Mouse (Mus musculus) fibroblast of lung, adult 2 months (primary cell): ENCODE data around the gene Jrkl.
A peak's percentile ranks its signal among the peaks of the same experiment; 100 is the strongest.

ENCODE experiments used
- DNase-seq: peaks from one replicate; pipeline ENCODE4 v3.0.0-alpha.2; 2011; ENCODE audit warnings: low read depth

Jrkl gene

DNA sequence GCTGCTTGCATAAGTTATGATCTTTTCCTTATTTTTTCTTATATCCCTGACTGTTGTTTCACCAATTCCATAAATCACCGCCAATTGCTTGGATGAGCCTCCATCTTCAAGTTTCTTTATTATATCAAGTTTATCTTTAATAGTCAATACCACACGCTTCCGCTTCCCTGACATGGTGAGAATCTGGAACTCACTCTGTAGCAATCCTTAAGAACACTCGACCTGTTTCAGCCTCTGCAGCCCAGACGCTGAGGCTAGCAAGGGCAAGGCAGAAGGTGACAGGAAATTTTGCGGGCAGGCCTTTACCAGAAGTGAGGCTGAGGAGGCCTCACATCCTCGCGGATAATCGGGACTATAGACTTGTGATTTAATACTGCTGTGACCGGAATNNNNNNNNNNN is at the start of gene Jrkl:
Gene Jrkl (minus strand): TSS at position 349 of the 400 bp plus-strand sequence.
- DNase-seq, result peak; percentile 18

DNA sequence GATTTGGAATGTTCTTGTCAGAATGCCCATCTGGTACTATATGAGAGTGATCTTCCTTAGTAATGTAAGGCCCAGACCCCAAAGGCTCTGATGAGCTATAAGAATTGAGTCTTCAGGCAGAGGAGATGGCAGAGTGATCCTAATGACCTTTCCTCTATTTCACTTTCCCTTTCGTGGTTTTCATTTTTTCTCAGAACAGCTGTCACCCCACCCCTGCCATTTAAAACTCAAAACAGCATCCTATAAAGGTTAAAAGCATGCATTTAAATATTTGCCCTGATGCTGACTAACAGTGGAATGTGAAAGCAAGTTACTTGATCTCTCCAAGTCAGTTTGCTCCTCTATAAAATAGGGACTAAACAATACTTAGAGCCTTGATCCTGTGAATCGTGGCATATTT is 41.9 kb upstream of the Jrkl start:
- DNase-seq, result no peak

DNA sequence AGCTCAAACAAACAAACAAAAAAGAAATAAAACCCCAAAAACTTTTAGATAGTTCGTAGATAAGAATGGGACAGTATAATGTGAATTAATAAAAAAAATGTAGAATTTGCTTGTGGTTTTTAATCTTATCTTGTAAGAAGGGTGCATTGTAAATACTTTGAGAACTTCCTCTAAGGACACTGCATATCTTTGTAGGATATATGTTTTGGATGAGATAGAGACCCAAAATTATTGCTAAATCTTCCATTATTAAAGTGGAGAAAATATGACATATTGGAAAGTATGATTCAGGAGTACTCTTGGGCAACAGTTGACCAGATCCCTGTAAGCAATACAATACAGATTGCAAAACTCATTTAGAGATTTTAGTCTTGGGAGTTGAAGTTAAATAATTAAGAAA is 27.6 kb upstream of the Jrkl start:
- DNase-seq, result no peak

DNA sequence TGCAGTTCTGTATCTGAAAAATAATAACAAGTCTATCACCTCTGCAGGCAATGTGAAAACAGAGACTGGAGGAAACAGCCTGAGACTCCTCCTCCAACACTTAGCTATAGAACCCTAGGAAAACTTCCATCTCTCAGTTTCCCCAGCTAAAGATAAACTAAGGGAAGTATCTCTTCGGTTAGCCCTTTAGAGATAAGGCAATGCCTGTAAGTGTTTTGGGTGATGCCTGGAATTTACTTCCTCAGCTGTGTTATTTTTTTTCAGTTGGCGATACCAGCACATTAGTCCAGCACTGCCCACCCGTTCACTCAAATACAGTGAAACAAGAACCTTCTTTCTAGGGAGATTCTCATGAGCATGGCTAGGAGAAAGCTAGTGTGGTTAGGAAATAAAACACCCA is 15.4 kb upstream of the Jrkl start:
- DNase-seq, result no peak

DNA sequence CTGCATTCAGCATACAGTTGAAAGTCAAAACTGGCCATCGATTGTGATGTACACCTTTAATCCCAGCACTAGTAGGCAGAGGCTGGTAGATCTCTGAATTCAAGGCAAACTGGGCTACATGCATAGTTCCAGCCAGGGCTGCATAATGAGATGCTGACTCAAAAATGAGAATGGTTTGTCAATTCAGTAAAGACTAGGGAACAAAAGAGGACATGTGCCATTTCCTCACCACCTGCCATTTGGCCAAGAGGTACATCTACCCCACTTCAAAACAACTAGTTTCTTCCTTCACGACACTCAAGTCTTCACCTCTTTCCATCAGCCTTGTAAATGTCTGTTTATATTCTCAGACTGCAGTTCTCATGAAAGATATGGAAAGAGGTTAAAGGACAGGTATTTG is 12.5 kb upstream of the Jrkl start:
- DNase-seq, result no peak

DNA sequence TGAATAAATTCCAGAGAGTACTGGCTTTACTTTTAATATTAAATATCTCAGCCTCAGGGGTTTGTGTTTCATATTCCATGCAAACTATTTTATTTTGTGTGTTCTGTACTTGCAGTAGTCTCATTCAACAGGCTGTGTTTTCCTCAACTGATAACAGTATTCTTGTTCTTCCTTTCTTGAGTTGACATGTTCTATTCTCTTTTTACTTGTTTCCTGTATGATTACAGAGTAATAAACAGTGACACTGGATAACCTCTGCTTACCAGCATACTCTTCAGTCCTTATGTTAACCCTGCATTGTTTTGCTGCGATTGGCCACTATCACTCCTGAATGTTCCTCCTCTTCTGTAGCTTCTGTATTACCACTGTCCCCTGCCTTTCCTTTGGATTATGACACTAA is 11.1 kb upstream of the Jrkl start:
- DNase-seq, result no peak

DNA sequence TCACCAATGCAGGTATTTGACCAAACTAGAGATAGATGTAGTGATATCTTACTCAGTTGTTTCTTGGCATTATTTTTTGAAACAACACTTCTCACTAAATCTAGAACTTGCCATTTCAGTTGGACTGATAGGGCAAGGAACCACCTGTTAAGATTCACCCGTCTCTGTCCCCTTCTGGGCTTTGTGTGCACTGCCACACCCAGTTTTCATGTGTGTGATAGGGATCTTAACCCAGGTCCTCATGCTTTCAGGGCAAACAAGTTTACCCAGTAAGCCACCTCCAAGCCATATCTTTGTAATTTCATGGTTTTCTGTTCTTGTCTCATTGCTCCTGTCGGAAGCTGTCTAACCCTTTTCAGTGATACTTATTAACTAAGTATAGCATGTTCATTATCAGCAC is 5.6 kb upstream of the Jrkl start:
- DNase-seq, result no peak

DNA sequence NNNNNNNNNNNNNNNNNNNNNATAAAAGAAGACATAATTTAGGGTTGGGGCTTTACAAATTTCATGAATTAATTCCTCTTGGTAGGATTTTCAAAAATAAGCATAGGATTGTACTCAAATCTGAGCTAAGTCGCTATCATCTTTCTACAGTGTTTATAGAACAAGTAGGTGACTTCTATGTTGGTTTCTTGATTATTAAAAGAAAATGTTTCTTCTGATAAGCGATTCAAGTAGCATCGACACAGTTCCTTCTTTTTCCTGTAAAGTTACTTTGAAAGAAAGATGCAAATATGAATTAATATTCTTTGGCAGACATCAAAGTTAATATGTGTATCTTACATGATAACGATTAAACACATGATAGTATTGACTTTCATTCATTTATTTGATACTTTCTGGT is 2.5 kb upstream of the Jrkl start:
- no peak for DNase-seq

DNA sequence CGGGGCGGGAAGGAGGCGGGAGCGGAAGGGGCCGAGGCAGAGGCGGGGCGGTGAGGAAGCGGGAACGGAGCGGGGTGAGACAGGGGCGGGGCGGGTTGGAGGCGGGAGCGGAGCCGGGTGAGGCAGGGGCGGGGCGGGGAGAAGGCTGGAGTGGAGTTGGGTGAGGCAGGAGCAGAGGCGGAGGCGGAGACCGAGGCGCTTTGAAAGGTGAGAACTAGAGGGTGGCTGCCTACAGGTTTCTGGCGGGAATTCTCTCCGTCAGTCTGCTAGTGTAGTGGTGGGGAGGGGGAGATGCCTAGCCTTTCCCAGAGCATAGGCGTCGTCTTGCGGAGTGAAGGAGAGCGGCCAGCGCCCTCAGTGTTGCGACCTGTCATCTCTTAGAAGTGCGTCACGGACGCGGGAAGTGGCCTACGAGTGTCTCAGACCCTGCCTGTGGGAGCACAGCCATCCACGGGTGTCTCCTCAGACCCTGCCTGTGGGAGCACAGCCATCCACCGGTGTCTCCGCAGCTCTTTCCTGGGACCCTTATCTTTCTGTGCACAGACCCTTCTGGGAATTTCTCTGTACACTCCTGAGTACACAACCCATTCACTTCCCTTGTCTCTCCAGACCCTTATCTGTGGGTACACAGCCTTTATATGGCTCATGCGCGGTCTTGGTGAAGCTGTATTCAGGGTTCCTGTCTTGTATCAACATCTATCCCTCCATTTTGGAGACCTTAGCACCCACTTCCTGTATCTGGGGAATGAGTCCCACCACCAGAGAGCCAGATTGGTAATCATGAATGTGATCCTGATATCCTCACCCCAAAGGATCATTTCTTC is 1.4 kb upstream of the Jrkl start, which contains the start of gene Ccdc82:
Gene Ccdc82 (plus strand): TSS at position 141 of the 824 bp plus-strand sequence.
- DNase-seq, result peak; percentile 43

DNA sequence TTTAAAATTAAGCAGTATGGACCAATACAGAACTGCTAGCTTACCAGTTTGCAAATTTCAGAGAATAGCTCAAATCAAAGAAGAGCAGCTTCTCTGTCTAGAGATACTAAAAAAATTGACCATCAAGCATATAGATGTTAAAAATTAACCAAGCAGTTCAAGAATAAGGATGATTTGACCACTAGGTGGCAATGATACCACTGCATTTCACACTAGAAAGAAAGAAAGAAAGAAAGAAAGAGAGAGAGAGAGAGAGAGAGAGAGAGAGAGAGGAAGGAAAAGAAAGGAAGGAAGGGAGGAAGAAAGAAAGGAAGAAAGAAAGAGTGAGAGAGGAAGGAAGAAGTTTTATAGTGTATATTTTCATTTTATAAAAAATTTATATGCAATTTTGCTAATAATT is 3.3 kb downstream of the Jrkl start:
- DNase-seq, result peak; percentile 26

DNA sequence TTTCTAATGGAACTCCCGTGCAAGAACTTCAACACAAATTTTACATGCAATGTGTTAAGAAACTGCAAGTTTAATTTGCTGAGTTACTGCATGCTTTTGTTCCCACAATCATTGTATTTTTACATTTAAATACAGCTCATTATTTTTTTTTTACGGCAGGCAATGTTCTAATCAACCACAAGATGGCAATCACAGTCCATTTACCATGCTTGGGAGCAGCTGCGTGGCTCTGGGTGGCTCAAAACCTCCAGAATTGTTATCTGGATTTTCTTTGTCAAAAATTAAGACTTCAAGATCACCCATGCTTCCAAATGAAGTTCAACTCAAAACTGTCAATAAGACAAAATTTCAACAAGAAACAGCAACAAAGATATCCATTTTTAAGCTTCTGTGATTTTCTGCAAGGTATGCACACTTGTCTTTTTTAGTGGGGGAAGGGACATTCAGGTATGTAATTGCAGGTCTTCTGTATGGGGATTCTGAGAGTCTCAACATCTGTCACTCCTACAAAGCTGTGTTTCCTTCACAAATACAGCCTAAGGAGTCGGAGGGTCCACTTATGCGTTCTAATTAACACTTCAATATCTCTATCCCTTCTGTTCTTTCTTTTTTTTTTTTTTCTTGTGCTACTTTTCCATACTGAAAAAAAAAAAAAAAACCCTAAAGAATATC is 13.9 kb downstream of the Jrkl start:
- DNase-seq, result peak; percentile 18

DNA sequence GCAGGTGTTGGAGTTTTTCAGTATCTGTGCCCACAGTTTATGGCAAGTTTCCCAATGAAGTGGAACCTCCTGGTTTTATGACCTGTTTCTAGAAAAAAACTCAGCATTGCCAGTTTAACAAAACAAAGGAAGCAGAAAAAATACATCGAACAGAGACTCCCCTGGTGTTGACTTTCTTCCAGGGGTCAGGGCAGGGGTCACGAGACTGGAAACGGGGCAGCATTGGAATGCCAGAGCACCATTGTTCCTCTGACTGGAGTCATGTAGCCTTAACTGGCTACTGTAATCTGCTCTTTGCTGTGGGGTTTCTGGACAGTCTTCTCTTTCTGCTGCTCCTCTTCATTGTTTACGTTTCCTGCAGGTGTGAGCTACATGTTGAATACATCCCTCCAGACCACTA is 15.1 kb downstream of the Jrkl start:
- DNase-seq, result no peak

DNA sequence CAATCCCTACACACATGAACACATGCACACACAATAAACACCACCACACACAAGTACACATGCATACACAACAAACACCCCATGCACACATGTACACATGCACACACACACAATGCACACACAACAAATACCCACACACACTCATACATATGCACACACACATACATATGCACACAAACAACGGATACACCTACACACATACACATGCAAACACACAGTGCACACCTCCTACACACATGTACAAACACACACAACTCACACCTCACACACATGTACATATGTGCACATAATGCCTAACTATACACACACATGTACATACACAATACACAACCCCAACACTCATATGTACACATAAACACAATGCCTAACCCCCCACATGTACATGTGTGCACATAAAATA is 19.8 kb downstream of the Jrkl start:
- DNase-seq, result no peak

DNA sequence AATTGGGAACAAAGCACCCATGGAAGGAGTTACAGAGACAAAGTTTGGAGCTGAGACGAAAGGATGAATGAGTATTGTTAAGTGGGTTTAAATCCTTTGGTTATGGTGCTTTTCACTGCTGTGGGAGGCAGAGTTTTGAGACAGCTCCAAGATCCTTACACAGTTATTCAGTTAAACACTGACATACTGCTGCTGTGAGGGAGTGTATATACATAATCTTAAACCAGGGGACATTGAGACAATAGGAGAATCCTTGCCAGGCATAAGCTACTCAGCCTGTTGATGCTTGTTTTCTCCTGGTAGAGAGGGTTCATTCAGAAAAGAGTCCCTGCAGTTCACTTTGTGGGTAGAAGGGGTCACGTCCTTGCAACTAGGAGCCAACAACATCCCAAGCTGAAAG is 39.3 kb downstream of the Jrkl start:
- no peak for DNase-seq

DNA sequence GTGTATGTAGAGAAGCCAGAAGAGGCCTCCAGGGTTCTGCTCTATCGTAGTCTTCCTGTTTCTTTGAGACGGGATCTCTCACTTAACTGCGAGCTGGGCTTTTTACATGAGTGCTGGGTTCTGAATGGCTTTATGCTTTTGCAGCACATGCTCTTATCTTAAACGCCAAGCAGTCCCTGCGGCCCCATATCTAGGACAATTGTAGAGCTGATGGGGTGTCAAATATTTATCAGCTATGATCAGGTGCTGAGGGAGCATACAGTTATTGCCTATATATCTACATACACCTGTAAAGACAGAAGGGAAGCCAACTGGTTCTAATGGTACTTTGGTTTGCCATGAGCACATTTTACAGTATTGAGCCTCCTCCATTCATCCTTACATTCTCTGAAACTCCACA is 41.9 kb downstream of the Jrkl start:
- no peak for DNase-seq

DNA sequence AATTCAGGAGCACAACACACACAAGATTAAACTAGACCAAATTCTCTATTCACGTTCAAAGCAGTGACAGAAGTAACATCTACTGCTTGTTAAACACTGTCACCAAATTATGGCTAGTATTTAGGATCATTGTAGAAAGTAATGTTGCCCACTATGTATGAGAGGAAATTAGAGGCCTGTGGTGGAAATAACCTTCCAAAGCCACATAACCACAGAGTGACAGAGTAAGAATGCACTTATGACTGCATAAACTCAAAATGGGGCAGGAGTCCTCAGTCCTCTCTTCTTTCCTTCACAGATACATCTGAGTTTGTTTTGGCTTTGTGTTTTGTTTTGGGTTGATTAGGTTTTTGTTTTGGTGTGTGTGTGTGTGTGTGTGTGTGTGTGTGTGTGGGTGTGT is 42.5 kb downstream of the Jrkl start:
- DNase-seq, result no peak

DNA sequence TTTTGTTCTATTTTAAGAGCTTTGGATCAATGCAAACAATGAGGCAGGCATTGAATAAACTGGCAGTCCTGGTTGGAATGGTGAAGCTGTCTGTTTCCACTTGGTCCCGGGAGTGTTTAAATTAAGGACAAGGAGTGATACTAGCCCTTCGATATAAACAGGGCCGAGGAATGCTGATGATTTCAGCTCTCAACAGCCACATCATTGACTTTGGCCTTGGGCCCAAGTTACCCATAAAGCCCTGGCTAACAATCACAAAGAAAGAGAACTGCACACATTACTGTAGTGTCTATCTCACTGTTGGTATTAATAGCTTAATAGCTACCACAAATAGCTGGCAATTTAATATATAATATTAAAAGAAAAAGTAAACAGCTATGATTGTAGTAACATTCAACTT is 45.5 kb downstream of the Jrkl start:
- no peak for DNase-seq

DNA sequence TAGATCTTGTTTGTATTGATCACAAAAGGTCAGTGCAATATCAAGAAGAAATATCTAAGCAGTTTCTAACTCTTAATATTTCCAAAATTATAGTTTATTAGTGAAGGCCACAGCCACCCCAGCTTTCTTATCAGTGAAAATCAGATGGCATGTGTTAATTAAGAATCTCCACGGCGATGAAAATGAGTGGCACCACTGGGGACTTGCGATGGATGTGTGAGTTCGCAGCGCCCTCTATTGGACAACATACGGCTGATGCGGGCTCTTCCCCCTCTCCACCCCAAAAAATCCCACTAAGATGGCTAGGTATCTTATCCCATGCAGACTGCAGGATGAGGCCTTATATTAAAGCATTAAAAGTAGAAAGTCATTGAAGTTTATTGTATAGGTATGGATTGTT is 49.9 kb downstream of the Jrkl start:
- DNase-seq, result no peak

DNA sequence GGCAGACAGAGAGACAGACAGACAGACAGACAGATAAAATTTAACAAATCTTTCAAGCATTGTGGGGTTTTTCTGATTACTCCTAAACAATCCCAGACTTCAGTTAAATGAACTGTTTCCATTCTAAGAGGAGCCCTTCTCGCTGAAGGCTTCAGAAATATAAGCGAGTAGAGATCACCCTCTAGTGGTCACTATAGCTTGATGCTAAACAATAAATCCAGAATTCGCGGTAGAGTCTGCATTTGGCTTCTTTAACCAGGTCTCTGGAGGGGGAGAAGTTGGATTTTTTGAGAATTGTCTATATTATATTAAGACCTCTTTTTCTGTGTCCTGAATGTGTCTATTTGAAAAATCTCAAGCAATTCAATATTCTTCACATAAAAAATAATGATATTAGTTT is 50.4 kb downstream of the Jrkl start:
- DNase-seq, result no peak

DNA sequence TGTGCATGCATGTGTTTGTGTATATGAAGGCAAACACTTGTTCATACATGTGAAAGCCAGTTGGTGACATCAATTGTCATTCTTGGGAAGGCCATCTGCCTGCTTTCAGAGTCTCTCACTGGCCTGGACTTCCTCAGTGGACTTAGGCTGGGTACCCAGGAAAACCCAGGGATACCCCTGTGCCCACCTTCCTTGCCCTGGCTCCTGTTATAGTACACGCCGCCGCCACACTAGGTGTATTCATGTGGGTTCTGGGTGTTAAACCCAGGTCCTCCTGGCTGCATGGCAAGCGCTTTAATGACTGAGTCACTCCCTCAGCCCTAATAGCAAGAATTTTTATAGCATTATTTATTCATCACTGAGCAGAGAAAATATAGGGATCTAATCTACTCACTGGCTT is 51.0 kb downstream of the Jrkl start:
- DNase-seq, result no peak
